28 mouse cellular contexts compared by ENCODE assay signal in the genomic region with DNA sequence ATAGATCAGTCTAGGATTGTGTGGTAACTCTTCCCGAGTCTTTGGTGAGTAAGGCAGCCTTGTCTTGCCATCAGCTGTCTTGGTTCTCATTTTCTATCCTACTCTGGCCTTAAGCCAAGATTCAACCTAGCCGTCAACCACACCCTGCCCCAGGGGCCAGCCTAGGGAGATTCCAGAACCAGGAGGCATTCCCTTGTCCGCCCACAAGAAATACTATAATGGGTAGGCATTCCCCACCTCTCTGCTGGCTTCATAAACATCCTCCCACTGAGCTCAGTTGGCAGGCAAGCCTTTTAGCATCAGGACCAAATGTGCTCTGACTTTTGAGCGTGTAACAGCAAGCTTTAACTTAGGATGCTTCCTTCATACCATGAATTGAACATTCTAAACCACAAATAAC. TPM values are rescaled to one million over a fixed set of nuclear protein-coding genes. Genes with fewer than 3 reads are reported as not detected.
DNase-seq lines count a peak whose midpoint lies in the region; ATAC-seq and TF ChIP-seq lines count a peak whose summit lies in the region.
"Had no signal": no experiment of that assay in that cellular context is flagged by ENCODE, and none has a peak within 500 bp of the region (broad histone marks: within the 10 kb centered on the region; RNA-seq: fewer than 3 reads in every experiment).

No protein-coding gene starts in this region.

- DNase-seq in frontal cortex, postnatal 36 days (ENCODE audit: low spot score in 2 of 2): peak; percentile 21 to 44
- DNase-seq in frontal cortex, postnatal 14 days (ENCODE audit: low spot score in 2 of 2): no peak
- peak; percentile 6 for DNase-seq in NIH3T3 (ENCODE audit: low read depth)
- peak; percentile 3 for DNase-seq in layer of hippocampus, adult 9-10 months (ENCODE audit: low spot score)
- no peak for DNase-seq in lung, postnatal 36 days
- DNase-seq in thymus, postnatal 14 days: no peak
- DNase-seq: B cell, adult 2 months; cerebellum, adult 2 months; cerebellum, postnatal 36 days; heart, adult 11 months; kidney, adult 11 months; kidney, postnatal 10 days; spleen, adult 18-20 months had no signal

- no peak for ATAC-seq in erythroid progenitor cell, adult 5-6 weeks (replicated peaks; ENCODE audit: low FRiP score, poor library complexity, severe bottlenecking)
- ATAC-seq: forebrain, embryonic 13.5 days had no signal

- TF ChIP-seq POLR2A in ES-Bruce4 (IDR thresholded peaks at IDR 0.05; ENCODE audit: insufficient read depth, low read length): no peak

- H3K9ac ChIP-seq in ES-Bruce4 (ENCODE audit: low read depth, poor library complexity, severe bottlenecking): no peak overlapping the region
- H3K9ac ChIP-seq: forebrain, embryonic 13.5 days; heart, embryonic 13.5 days; hindbrain, embryonic 13.5 days; liver, embryonic 14.5 days; lung, embryonic 15.5 days; neural tube, embryonic 13.5 days had no signal

- H3K36me3 ChIP-seq in ES-Bruce4 (ENCODE audit: control insufficient read depth, insufficient read depth, low read length, poor library complexity, severe bottlenecking): peaks cover 15% of the 10 kb centered on the region
- H3K36me3 ChIP-seq: heart, embryonic 13.5 days; hindbrain, embryonic 13.5 days; lung, embryonic 15.5 days; midbrain, embryonic 10.5 days; neural tube, embryonic 13.5 days had no signal

- no peaks in the 10 kb centered on the region for H3K27me3 ChIP-seq in ES-Bruce4 (ENCODE audit: control insufficient read depth, insufficient read depth, low read length, poor library complexity, severe bottlenecking)
- H3K27me3 ChIP-seq: forebrain, embryonic 13.5 days; heart, embryonic 13.5 days; hindbrain, embryonic 13.5 days; lung, embryonic 15.5 days; neural tube, embryonic 13.5 days had no signal

- 0 out of 2 replicates have a peak, but pooled peaks have one; percentile 16 for TF ChIP-seq EP300 in ES-Bruce4 (IDR thresholded peaks at IDR 0.05; ENCODE audit: insufficient read depth, low read depth, low read length)

- H3K4me3 ChIP-seq in ES-Bruce4 (ENCODE audit: low read depth, low read length): no peak overlapping the region
- H3K4me3 ChIP-seq: forebrain, embryonic 13.5 days; heart, embryonic 13.5 days; hindbrain, embryonic 13.5 days; lung, embryonic 15.5 days; midbrain, embryonic 10.5 days; neural tube, embryonic 13.5 days had no signal

- H3K27ac ChIP-seq in ES-Bruce4 (ENCODE audit: insufficient read depth, low read length): peak overlapping the region; percentile 59
- H3K27ac ChIP-seq: forebrain, embryonic 13.5 days; heart, embryonic 13.5 days; hindbrain, embryonic 13.5 days; liver, embryonic 14.5 days; lung, embryonic 15.5 days; macrophage; midbrain, embryonic 10.5 days; neural tube, embryonic 13.5 days had no signal

- H3K4me1 ChIP-seq in ES-Bruce4 (ENCODE audit: control insufficient read depth, insufficient read depth, low read length): peaks cover 11% of the 10 kb centered on the region
- H3K4me1 ChIP-seq: forebrain, embryonic 13.5 days; heart, embryonic 13.5 days; hindbrain, embryonic 13.5 days; lung, embryonic 15.5 days; midbrain, embryonic 10.5 days; neural tube, embryonic 13.5 days had no signal

- no peaks in the 10 kb centered on the region; the same call in 1 of the 2 replicates for H3K9me3 ChIP-seq in ES-Bruce4 (replicated peaks; ENCODE audit: control insufficient read depth, insufficient read depth, low read length, poor library complexity, severe bottlenecking)
- H3K9me3 ChIP-seq: heart, embryonic 13.5 days; hindbrain, embryonic 13.5 days; lung, embryonic 15.5 days; midbrain, embryonic 10.5 days; neural tube, embryonic 13.5 days had no signal

- TF ChIP-seq CTCF in ES-Bruce4 (IDR thresholded peaks at IDR 0.05; ENCODE audit: low read depth, low read length): no peak

RNA-seq across cellular contexts. Expression of a gene that starts 10.3 kb away (rescaled TPM):
- polyA plus RNA-seq in ES-Bruce4 (2011; ENCODE audit: insufficient read depth, insufficient read length, low read depth, missing spikeins): 59.0 and 65.2 TPM in 2 replicates
- not detected in 2 replicates for total RNA-seq in erythroid progenitor cell, adult 5-6 weeks (2015; ENCODE audit: low replicate concordance)
- total RNA-seq in erythroid progenitor cell, adult 5-6 weeks (2017; ENCODE audit: low replicate concordance): 1.7 TPM in 1 of 2 replicates, not detected in the other
- polyA plus RNA-seq: hindbrain, embryonic 13.5 days; macrophage; neural tube, embryonic 13.5 days had no signal

RNA-seq across cellular contexts. Expression of a gene that starts 36.2 kb away (rescaled TPM):
- not detected in 2 replicates for polyA plus RNA-seq in ES-Bruce4 (2011; ENCODE audit: insufficient read depth, insufficient read length, low read depth, missing spikeins)
- not detected in 2 replicates for total RNA-seq in erythroid progenitor cell, adult 5-6 weeks (2015; ENCODE audit: low replicate concordance)
- total RNA-seq in erythroid progenitor cell, adult 5-6 weeks (2017; ENCODE audit: low replicate concordance): not detected in 2 replicates
- total RNA-seq: adrenal gland, postnatal 4 days; heart, postnatal 25 days; left cerebral cortex, postnatal 25 days had no signal
- polyA plus RNA-seq: cerebellum, adult 2 months; forebrain, embryonic 13.5 days; heart, embryonic 13.5 days; hindbrain, embryonic 13.5 days; limb, embryonic 14.5 days; liver, embryonic 14.5 days; lung, embryonic 15.5 days; macrophage; midbrain, embryonic 10.5 days; neural tube, embryonic 13.5 days; stomach, embryonic 14.5 days had no signal

Comparison
In these comparisons a context has a peak if more than half of its experiments do, and no peak if none do; other contexts are left out.
1. DNase-seq: peak in frontal cortex, postnatal 36 days (2 of 2), NIH3T3 (single experiment) and layer of hippocampus, adult 9-10 months (single experiment); none in frontal cortex, postnatal 14 days (0 of 2), lung, postnatal 36 days (single experiment) and thymus, postnatal 14 days (single experiment).